Mouse (Mus musculus) layer of hippocampus, postnatal 10 days (tissue): ENCODE measurements at regions not wholly inside any gene's neighbourhood (a gene's known extent, or its start where the extent isn't known, plus 50 kb on each side); places are given as distances from the start of the nearest gene placed in this dataset.
A peak's percentile ranks its signal among the peaks of the same experiment; 100 is the strongest.

ENCODE experiments used
- DNase-seq, 2 experiments: peaks; one replicate each; pipeline ENCODE4 v3.0.0; 2021; ENCODE audit warnings: low spot score in 2 of 2
- microRNA-seq, 2 experiments: library from miRNA; unstranded; fragments of <30 nt; microRNA quantifications; one replicate each; pipeline ENCODE4 v1.2.0; 2021

DNA sequence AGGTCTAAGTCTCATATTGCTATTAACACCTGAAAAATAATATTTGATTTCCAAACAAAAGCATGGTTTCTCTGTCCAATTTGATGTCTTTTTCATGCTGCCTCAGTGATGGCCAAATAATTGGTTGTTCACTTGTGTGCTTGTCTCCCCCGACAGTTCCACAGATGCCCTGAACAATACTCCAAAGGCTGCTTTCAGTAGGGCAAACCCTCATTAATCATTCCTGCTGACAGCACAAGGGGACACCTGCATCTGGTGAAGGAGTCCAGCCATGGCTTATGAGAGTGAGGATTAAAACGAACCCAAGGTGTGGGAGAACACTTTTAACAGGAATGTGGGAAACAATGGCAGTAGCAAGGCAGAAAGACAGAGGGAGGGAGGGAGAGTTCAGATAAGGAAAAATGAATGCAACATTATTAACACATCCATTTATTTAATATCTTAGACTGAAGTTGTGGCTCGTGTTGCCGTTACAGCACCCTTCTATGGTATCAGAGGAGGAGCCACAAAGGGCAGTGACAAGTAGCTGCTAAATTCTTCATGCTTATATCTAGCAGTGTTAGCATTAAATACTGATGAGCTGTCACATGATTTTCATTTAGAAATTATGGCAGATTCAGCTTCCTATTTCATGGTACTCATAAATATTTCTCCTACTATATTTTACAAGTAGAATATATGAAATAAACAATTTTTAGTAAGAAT, 501.8 kb upstream of the Mms22l start:
- DNase-seq = no peak

DNA sequence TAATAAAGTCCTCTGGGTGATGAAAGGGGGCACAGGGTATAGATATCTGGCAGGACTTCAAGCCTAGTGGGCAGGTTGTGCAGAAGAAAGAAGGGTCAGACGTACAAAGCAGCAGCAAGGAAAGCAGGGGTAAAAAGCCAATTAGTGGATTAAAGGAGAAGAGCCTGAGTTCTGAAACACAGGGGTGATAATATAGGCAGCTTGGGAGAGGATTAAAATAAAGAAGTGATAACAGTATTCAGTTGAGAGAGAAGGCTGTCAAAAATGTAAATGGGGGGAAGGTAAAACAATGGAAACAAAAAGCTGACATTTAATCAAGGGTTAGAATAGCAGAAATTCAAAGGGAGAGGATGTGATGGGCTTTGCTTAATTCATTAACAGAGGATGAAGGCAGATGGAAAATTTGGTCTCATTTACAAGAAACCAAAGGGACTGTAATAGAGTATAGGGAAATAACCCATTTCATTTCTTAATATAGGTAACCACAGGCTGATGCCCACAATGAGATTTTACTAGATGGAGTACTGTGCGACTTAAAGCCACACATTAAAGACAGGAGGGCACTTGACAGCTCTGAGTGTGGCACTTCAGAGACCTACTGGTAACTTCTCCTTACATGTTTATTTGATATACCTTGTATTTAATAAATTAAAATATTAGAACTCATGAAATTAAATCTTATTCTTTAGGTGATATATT, 489.8 kb upstream of the Mms22l start:
- no peak for DNase-seq

DNA sequence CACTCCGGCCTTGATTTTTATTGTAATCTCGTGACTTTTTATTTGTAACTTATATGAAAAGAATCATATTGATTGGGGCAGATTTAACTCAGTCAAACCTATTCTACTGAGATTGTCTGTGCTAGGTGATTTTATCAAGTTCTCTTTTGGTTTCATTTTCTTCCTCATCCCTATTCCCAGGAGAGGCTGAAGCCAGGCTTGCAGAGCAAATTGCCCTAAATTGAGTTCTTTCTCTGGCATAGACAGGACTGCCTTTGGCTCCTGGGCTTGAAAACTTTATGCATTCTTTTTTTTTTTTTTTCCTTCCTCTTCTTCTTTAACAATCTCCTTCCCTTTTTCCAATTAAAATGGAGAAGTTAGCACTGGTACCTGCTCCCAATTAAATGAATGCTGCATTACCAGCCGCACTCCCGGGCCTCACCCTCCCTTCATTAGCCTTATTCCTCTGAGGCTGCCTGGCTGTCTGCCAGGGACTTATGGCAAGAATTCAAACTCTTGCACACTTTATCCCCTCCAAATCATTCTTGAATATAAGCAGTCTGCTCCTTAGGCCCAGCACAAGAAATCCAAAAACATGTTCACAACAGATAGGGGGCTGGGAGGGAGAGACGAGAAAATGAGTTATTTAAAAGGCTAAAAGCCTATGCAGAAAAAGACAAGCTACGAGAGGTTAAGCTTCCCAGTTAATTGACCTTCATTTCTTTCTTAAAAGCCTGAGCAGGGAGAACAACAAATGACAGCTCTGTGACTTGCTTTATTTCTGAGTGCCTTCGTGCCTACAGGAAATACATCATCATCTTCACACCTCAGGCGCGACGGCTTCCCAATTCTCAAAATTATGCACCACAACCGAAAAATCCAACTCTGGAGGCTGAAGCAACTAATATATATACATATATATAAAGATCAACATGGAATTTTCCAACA, 476.8 kb upstream of the Mms22l start:
- DNase-seq = peak; percentile 44 to 56

Small RNAs in the stretch of these regions (microRNA-seq; reads per million reads assigned to microRNA genes)
- gene Gm25978 = 0 reads per million in 2 experiments
